Comparison of ENCODE assay signal across 8 mouse cellular contexts in the genomic region with DNA sequence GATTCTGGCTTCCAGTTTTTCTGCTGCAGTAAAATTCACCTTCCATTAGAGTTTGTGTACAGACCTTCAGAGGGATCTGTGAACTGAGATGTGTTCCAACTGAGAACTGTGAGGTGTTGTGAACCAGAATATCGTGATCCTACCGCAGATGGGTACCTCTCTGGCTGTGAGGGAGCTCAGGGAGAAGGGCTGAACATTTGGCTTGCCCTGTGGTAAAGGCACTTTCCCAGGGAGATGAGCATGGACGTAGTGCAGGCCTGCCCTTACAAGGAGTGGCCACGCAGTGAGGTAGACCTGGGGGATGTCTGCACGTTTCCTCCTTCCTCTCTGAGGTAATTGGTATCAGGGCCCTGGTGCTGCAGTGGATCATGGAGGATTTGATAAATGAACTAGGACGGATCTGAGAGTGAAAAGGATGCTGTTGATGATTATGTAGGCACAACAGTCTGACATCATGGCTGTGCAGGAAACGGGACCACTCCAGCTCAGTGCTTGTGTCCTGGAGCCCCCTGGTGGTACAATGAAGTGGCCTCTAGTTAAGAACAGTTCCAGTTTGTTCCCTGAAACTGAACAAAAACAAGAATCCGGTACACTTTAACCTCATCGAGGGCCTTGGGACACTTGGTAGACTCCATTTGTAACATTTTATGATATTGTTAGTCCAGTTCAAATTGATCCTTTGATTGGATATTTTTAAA. TPM values are rescaled to one million over a fixed set of nuclear protein-coding genes. Genes with fewer than 3 reads are reported as not detected.
A peak's percentile ranks its signal among the peaks of the same experiment; 100 is the strongest.
DNase-seq lines count a peak whose midpoint lies in the region; ATAC-seq and TF ChIP-seq lines count a peak whose summit lies in the region.

No protein-coding gene starts in this region.

- no peak overlapping the region for H3K4me3 ChIP-seq in intestine, embryonic 14.5 days (ENCODE audit: low read depth, low read length)
- no peak overlapping the region for H3K4me3 ChIP-seq in intestine, embryonic 15.5 days (replicated peaks)
- no peak overlapping the region for H3K4me3 ChIP-seq in gastrocnemius, adult 2 months
- H3K4me3 ChIP-seq in limb, embryonic 10.5 days: no peak overlapping the region

- 0 out of 2 replicates have a peak, but pooled peaks have one; percentile 41 for ATAC-seq in intestine, embryonic 14.5 days (replicated peaks; ENCODE audit: low FRiP score, low TSS enrichment, low read depth)
- no peak for ATAC-seq in intestine, embryonic 15.5 days

- no peaks in the 10 kb centered on the region for H3K4me1 ChIP-seq in intestine, embryonic 14.5 days (replicated peaks; ENCODE audit: control insufficient read depth, insufficient read depth, low read length)
- peaks cover 6% of the 10 kb centered on the region for H3K4me1 ChIP-seq in intestine, embryonic 15.5 days (replicated peaks)
- H3K4me1 ChIP-seq in limb, embryonic 10.5 days: peaks cover 12% of the 10 kb centered on the region

- no peaks in the 10 kb centered on the region for H3K27me3 ChIP-seq in intestine, embryonic 14.5 days (replicated peaks; ENCODE audit: control insufficient read depth, insufficient read depth, low read length)
- no peaks in the 10 kb centered on the region for H3K27me3 ChIP-seq in intestine, embryonic 15.5 days (replicated peaks)
- H3K27me3 ChIP-seq in limb, embryonic 10.5 days (ENCODE audit: low read depth, poor library complexity, severe bottlenecking): no peaks in the 10 kb centered on the region

- no peak overlapping the region for H3K9ac ChIP-seq in intestine, embryonic 14.5 days (ENCODE audit: low read length)
- H3K9ac ChIP-seq in intestine, embryonic 15.5 days: no peak overlapping the region

- intact Hi-C loops in gastrocnemius, adult 2 months (cut with DNase I): loop anchor here (1.0 kb wide), 1 partner anchor 33 kb away; no protein-coding TSS in a partner anchor

- no peak overlapping the region for H3K27ac ChIP-seq in intestine, embryonic 14.5 days (ENCODE audit: low read depth)
- H3K27ac ChIP-seq in intestine, embryonic 15.5 days: no peak overlapping the region
- no peak overlapping the region for H3K27ac ChIP-seq in gastrocnemius, adult 2 months
- no peak overlapping the region for H3K27ac ChIP-seq in limb, embryonic 10.5 days

- H3K9me3 ChIP-seq in intestine, embryonic 14.5 days (ENCODE audit: control insufficient read depth, low read length): no peaks in the 10 kb centered on the region
- H3K9me3 ChIP-seq in intestine, embryonic 15.5 days: no peaks in the 10 kb centered on the region
- no peaks in the 10 kb centered on the region for H3K9me3 ChIP-seq in limb, embryonic 10.5 days (replicated peaks)

- peak; percentile 66 for DNase-seq in intestine, embryonic 14.5 days (ENCODE audit: low spot score)
- peak; percentile 48 to 69 for DNase-seq in CD8-positive naive resting alpha-beta T cell, adult 2 months (ENCODE audit: low read depth in 2 of 2, low spot score in 2 of 2)
- peak; percentile 57 for DNase-seq in c-Kit-positive CD71-negative TER-119-negative erythroid progenitor cells, embryonic 14.5 days (ENCODE audit: low read depth)
- peak; percentile 53 for DNase-seq in gastrocnemius, adult 2 months
- peak; percentile 66 for DNase-seq in limb, embryonic 10.5 days (ENCODE audit: low spot score)
- DNase-seq in naive thymus-derived CD4-positive, alpha-beta T cell, adult 2 months (ENCODE audit: low read depth): peak; percentile 74
- peak; percentile 68 to 69 for DNase-seq in thymus, postnatal 36 days

- 57% methylated on average over 9 of the region's 9 CpGs for WGBS in intestine, embryonic 14.5 days
- WGBS in intestine, embryonic 15.5 days: 56% methylated on average over 9 of the region's 9 CpGs
- WGBS in limb, embryonic 10.5 days: 66% methylated on average over 9 of the region's 9 CpGs

- H3K4me2 ChIP-seq in intestine, embryonic 14.5 days (ENCODE audit: low read length): no peak overlapping the region
- H3K4me2 ChIP-seq in intestine, embryonic 15.5 days (replicated peaks): no peak overlapping the region

- TF ChIP-seq CTCF in gastrocnemius, adult 2 months (IDR thresholded peaks at IDR 0.05): peak; percentile 88

- peaks cover 12% of the 10 kb centered on the region; the same call in 1 of the 2 replicates for H3K36me3 ChIP-seq in intestine, embryonic 14.5 days (ENCODE audit: control insufficient read depth, insufficient read depth, low read length)
- 0 out of 2 replicates have a peak, but pooled peaks cover 3% of the 10 kb centered on the region for H3K36me3 ChIP-seq in intestine, embryonic 15.5 days
- no peaks in the 10 kb centered on the region for H3K36me3 ChIP-seq in limb, embryonic 10.5 days

RNA-seq across cellular contexts. Expression of gene Ncbp3, which starts 8.3 kb away (rescaled TPM):
- polyA plus RNA-seq in intestine, embryonic 14.5 days (2014; fragmentation: Nextera tagmentation; extraction: Ambion mirVana): 10.0 and 11.9 TPM in 2 replicates
- 9.3 and 9.7 TPM in 2 replicates for polyA plus RNA-seq in intestine, embryonic 15.5 days (2015; fragmentation: Nextera tagmentation; extraction: Ambion mirVana)
- 1 to 10 TPM; 3.2 to 3.9 TPM for total RNA-seq in gastrocnemius, adult 2 months (2021)
- polyA plus RNA-seq in limb, embryonic 10.5 days (2016; fragmentation: Nextera tagmentation; extraction: Ambion mirVana): 13.5 and 14.7 TPM in 2 replicates

RNA-seq across cellular contexts. Expression of gene Camkk1, which starts 20.4 kb away (rescaled TPM):
- 4.4 and 4.5 TPM in 2 replicates for polyA plus RNA-seq in intestine, embryonic 14.5 days (2014; fragmentation: Nextera tagmentation; extraction: Ambion mirVana)
- polyA plus RNA-seq in intestine, embryonic 15.5 days (2015; fragmentation: Nextera tagmentation; extraction: Ambion mirVana): 8.5 and 8.6 TPM in 2 replicates
- under 1 TPM; 0.43 to 0.89 TPM for total RNA-seq in gastrocnemius, adult 2 months (2021)
- polyA plus RNA-seq in limb, embryonic 10.5 days (2016; fragmentation: Nextera tagmentation; extraction: Ambion mirVana): 3.6 and 6.3 TPM in 2 replicates

RNA-seq across cellular contexts. Expression of gene P2rx1, which starts 40.3 kb away (rescaled TPM):
- polyA plus RNA-seq in intestine, embryonic 14.5 days (2014; fragmentation: Nextera tagmentation; extraction: Ambion mirVana): 1.7 and 10.1 TPM in 2 replicates
- 14.3 and 27.7 TPM in 2 replicates for polyA plus RNA-seq in intestine, embryonic 15.5 days (2015; fragmentation: Nextera tagmentation; extraction: Ambion mirVana)
- total RNA-seq in gastrocnemius, adult 2 months (2021): under 1 TPM; 0.15 to 0.56 TPM
- polyA plus RNA-seq in limb, embryonic 10.5 days (2016; fragmentation: Nextera tagmentation; extraction: Ambion mirVana): 0.68 and 0.84 TPM in 2 replicates

RNA-seq across cellular contexts. Expression of gene Itgae, which starts 51.1 kb away (rescaled TPM):
- 0.23 and 0.28 TPM in 2 replicates for polyA plus RNA-seq in intestine, embryonic 14.5 days (2014; fragmentation: Nextera tagmentation; extraction: Ambion mirVana)
- 0.19 and 0.35 TPM in 2 replicates for polyA plus RNA-seq in intestine, embryonic 15.5 days (2015; fragmentation: Nextera tagmentation; extraction: Ambion mirVana)
- under 1 TPM; 0.08 to 0.17 TPM for total RNA-seq in gastrocnemius, adult 2 months (2021)
- 0.48 and 0.58 TPM in 2 replicates for polyA plus RNA-seq in limb, embryonic 10.5 days (2016; fragmentation: Nextera tagmentation; extraction: Ambion mirVana)
